Mouse (Mus musculus): ENCODE measurements at regions not wholly inside any gene's neighbourhood (a gene's known extent, or its start where the extent isn't known, plus 50 kb on each side); places are given as distances from the start of the nearest gene placed in this dataset.
A peak's percentile ranks its signal among the peaks of the same experiment; 100 is the strongest.

DNA sequence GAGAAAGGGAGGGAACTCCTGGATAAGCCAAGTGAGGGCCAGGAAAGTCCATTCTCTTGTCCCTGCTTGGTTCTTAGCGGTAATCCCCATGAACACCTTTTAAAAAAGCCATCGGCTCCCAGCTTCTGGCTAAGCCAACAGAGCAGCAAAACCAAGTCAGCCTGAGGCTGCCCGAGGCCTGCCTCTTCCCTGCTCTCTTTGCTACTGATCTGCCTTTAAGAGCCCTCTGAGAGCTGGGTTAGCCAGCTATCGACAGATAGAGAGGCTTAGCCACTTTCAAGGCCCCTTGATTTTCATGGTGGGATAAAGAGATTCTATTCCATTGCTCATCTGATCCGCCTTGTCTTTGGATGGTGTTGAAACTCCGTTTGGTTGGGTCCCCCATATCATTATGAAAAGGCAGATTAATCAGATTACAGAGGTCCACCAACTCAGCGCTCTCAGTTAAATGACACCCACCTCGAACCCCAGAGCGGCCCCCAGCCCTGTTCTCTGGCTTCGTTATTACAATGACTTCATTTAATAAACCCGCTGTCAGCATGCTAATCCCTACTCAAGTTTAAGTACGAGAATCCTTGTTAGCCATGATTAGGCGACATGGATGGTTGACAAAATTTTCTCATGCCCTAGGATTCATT, 66.1 kb downstream of the Slc4a3 start:
- Histone ChIP-seq H3K27ac (ENCODE audit: low read depth) (no peak overlapping the region), H3K27me3 (ENCODE audit: insufficient read depth, low read length) (no peaks in the 10 kb centered on the region), H3K36me3 (replicated peaks; ENCODE audit: insufficient read depth, low read length) (no peaks in the 10 kb centered on the region), H3K4me1 (ENCODE audit: insufficient read depth) (no peaks in the 10 kb centered on the region), H3K9me3 (ENCODE audit: low read length) (no peaks in the 10 kb centered on the region), H3K9ac (replicated peaks) (no peak overlapping the region), H3K4me2 (ENCODE audit: low read depth, low read length) (no peak overlapping the region), H3K4me3 (ENCODE audit: low read depth, low read length) (no peak overlapping the region)
- ATAC-seq (no peak), DNase-seq (no peak)
- TF ChIP-seq CTCF (IDR thresholded peaks at IDR 0.05; ENCODE audit: low read depth) (no peak), EP300 (IDR thresholded peaks at IDR 0.05; ENCODE audit: low read depth) (no peak)
- 76% methylated on average over 13 of the region's 13 CpGs for WGBS (ENCODE audit: insufficient replicate concordance)

DNA sequence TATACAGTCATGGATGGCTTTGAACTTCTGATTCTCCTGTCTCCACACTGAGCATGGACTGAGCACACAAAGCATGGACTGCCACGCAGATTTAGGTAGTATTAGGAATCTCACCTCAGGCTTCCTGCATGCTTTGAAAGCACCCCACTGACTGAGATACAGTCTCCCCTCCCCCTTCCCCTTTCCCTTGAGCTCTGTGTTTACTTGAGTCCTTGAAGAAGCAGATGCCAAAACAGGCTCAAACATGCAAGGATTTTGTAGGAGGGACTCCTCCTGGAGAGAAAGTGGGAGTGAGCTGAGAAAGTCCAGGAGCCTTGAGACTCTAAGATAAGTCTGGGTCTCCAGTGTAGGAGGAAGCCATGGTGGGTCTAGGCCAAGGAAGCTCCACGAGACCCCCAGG, 67.1 kb downstream of the Slc4a3 start:
- Histone ChIP-seq H3K36me3 (replicated peaks; ENCODE audit: insufficient read depth, low read length) (no peaks in the 10 kb centered on the region), H3K9me3 (ENCODE audit: low read length) (no peaks in the 10 kb centered on the region), H3K27ac (ENCODE audit: low read depth) (no peak overlapping the region), H3K27me3 (ENCODE audit: insufficient read depth, low read length) (no peaks in the 10 kb centered on the region), H3K4me3 (ENCODE audit: low read depth, low read length) (no peak overlapping the region), H3K9ac (replicated peaks) (no peak overlapping the region), H3K4me2 (ENCODE audit: low read depth, low read length) (no peak overlapping the region), H3K4me1 (ENCODE audit: insufficient read depth) (no peaks in the 10 kb centered on the region)
- no peak for ATAC-seq
- TF ChIP-seq CTCF (IDR thresholded peaks at IDR 0.05; ENCODE audit: low read depth) (no peak), EP300 (IDR thresholded peaks at IDR 0.05; ENCODE audit: low read depth) (no peak)
- WGBS (ENCODE audit: insufficient replicate concordance), result 46% methylated on average over 2 of the region's 2 CpGs
- no peak for DNase-seq

DNA sequence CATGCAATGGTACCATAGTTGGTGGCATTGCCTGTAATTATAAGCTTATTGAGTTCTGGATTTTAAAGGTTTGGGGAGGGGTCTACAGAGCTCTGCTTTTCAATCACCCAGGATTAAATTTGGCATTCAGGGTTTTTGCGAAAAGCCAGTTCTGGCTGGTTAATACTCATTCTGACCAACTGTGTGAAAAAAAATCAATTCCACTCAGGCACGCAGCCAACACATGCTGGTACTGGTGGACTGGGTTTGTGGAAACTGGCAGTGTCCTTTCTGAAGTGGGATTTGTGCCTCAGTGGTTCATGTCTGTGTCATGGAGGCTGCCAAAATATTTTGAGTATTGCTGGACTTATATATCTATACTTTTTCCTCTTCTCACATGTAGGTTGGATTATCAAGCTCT, 70.9 kb downstream of the Slc4a3 start:
- no peak overlapping the region for H3K27ac ChIP-seq (ENCODE audit: low read depth)
- TF ChIP-seq CTCF (IDR thresholded peaks at IDR 0.05; ENCODE audit: low read depth) (no peak), EP300 (IDR thresholded peaks at IDR 0.05; ENCODE audit: low read depth) (no peak)
- no peaks in the 10 kb centered on the region for H3K4me1 ChIP-seq (ENCODE audit: insufficient read depth)
- no peaks in the 10 kb centered on the region for H3K9me3 ChIP-seq (ENCODE audit: low read length)
- WGBS (ENCODE audit: insufficient replicate concordance), result 70% methylated on average over 2 of the region's 2 CpGs
- DNase-seq (peak; percentile 40), ATAC-seq (no peak)
- no peak overlapping the region for H3K4me2 ChIP-seq (ENCODE audit: low read depth, low read length)
- no peaks in the 10 kb centered on the region for H3K27me3 ChIP-seq (ENCODE audit: insufficient read depth, low read length)
- H3K9ac ChIP-seq (replicated peaks), result no peak overlapping the region
- no peak overlapping the region for H3K4me3 ChIP-seq (ENCODE audit: low read depth, low read length)
- no peaks in the 10 kb centered on the region for H3K36me3 ChIP-seq (replicated peaks; ENCODE audit: insufficient read depth, low read length)

DNA sequence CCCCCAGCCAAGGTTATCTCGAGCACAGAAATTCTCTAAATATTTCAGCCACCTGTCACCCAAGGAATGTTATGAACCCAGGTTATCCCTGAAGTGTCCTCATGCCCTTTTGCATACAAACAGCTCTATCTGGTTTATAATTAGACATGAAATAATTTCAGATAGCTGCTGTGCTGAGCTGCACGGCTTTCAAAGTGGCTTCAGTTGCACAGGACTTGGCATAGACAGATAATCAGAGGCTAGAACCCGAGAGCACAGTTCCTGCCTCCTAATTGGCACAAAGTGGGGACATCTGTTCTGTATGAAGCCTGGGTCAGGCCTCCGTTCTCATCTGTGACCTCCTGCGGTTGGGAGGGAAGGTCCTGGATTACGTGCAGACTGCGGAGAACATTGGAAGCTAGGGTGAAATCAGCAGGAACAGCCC, 72.3 kb downstream of the Slc4a3 start:
- no peaks in the 10 kb centered on the region for H3K27me3 ChIP-seq (ENCODE audit: insufficient read depth, low read length)
- WGBS (ENCODE audit: insufficient replicate concordance), result 56% methylated on average over 7 of the region's 7 CpGs
- TF ChIP-seq EP300 (IDR thresholded peaks at IDR 0.05; ENCODE audit: low read depth), result no peak
- no peak for TF ChIP-seq CTCF (IDR thresholded peaks at IDR 0.05; ENCODE audit: low read depth)
- no peak overlapping the region for H3K9ac ChIP-seq (replicated peaks)
- H3K4me2 ChIP-seq (ENCODE audit: low read depth, low read length), result no peak overlapping the region
- H3K27ac ChIP-seq (ENCODE audit: low read depth), result no peak overlapping the region
- H3K4me3 ChIP-seq (ENCODE audit: low read depth, low read length), result no peak overlapping the region
- ATAC-seq, result no peak
- no peaks in the 10 kb centered on the region for H3K36me3 ChIP-seq (replicated peaks; ENCODE audit: insufficient read depth, low read length)
- H3K9me3 ChIP-seq (ENCODE audit: low read length), result no peaks in the 10 kb centered on the region
- DNase-seq, result no peak
- no peaks in the 10 kb centered on the region for H3K4me1 ChIP-seq (ENCODE audit: insufficient read depth)

DNA sequence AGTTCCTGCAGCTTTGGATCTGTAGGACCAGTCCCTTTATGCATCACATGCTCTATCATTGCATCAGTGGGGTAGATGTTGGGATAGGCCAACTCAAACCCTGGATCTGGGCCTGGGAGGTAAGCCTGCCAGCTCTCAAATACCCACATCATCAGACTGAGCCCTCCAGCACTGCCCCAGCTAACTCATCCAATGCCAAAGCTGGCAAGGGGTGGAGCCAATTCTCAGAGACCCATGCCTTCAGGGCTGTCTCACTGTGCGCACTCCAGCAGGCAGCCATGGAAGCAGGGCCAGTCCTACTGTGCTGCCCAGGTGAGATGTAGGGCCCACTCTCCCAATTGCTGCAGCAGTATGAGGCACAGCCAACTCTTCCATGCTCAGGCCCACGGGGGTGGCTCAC, 84.2 kb downstream of the Slc4a3 start:
- Histone ChIP-seq H3K27ac (ENCODE audit: low read depth) (no peak overlapping the region), H3K4me3 (ENCODE audit: low read depth, low read length) (no peak overlapping the region), H3K4me1 (ENCODE audit: insufficient read depth) (no peaks in the 10 kb centered on the region), H3K4me2 (ENCODE audit: low read depth, low read length) (no peak overlapping the region), H3K9me3 (ENCODE audit: low read length) (no peaks in the 10 kb centered on the region), H3K36me3 (replicated peaks; ENCODE audit: insufficient read depth, low read length) (no peaks in the 10 kb centered on the region), H3K27me3 (ENCODE audit: insufficient read depth, low read length) (no peaks in the 10 kb centered on the region), H3K9ac (replicated peaks) (no peak overlapping the region)
- TF ChIP-seq CTCF (IDR thresholded peaks at IDR 0.05; ENCODE audit: low read depth) (no peak), EP300 (IDR thresholded peaks at IDR 0.05; ENCODE audit: low read depth) (no peak)
- WGBS (ENCODE audit: insufficient replicate concordance), result 85% methylated on average over 2 of the region's 2 CpGs
- ATAC-seq, result no peak
- no peak for DNase-seq

DNA sequence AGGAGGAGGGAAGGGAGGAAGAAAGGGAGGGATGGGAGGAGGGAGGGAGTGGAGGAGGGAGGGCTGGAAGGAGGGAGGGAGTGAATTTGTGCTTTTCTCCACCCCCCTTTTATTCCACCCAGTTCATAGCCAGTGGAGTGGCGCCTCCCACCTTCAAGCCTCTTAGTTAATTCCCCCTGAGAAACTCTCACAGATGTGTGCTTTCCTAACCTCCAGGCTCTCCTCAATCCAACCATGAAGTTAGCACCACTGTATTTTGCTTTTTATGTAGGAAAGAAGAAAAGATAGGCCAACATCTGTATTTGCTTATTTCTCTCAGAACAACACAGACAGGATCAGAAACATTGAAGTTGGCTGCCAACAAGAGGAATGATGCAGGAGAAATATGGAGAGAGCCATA, 85.7 kb downstream of the Slc4a3 start:
- Histone ChIP-seq H3K9me3 (ENCODE audit: low read length) (no peaks in the 10 kb centered on the region), H3K4me2 (ENCODE audit: low read depth, low read length) (no peak overlapping the region), H3K9ac (replicated peaks) (no peak overlapping the region), H3K4me3 (ENCODE audit: low read depth, low read length) (no peak overlapping the region), H3K27me3 (ENCODE audit: insufficient read depth, low read length) (no peaks in the 10 kb centered on the region), H3K4me1 (ENCODE audit: insufficient read depth) (no peaks in the 10 kb centered on the region), H3K36me3 (replicated peaks; ENCODE audit: insufficient read depth, low read length) (no peaks in the 10 kb centered on the region), H3K27ac (ENCODE audit: low read depth) (no peak overlapping the region)
- 68% methylated on average over 1 of the region's 1 CpGs for WGBS (ENCODE audit: insufficient replicate concordance)
- ATAC-seq (no peak), DNase-seq (no peak)
- TF ChIP-seq CTCF (IDR thresholded peaks at IDR 0.05; ENCODE audit: low read depth) (no peak), EP300 (IDR thresholded peaks at IDR 0.05; ENCODE audit: low read depth) (no peak)

DNA sequence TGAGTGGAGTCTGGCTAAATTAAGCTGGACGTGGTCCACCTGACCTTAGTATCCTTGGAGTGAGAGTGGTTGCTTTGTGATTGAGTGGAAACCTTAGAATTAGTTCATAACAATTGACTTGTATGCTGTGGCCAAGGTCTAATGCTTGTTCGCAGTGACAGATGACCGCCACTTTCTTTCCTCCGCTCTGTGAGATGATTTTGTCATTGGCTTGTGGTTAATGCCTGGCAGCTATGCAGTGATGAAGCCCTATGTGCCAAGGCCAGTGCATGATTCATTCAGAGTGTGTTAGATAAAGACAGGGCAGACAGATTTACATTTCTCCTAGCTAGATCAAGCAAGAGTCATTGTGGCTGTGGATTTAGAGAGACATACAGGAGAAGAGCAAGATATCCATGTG, 89.5 kb downstream of the Slc4a3 start:
- 84% methylated on average over 4 of the region's 4 CpGs for WGBS (ENCODE audit: insufficient replicate concordance)
- DNase-seq (no peak), ATAC-seq (no peak)
- H3K27me3 ChIP-seq (ENCODE audit: insufficient read depth, low read length), result no peaks in the 10 kb centered on the region
- H3K4me2 ChIP-seq (ENCODE audit: low read depth, low read length), result no peak overlapping the region
- no peak overlapping the region for H3K9ac ChIP-seq (replicated peaks)
- no peak overlapping the region for H3K4me3 ChIP-seq (ENCODE audit: low read depth, low read length)
- H3K4me1 ChIP-seq (ENCODE audit: insufficient read depth), result no peaks in the 10 kb centered on the region
- H3K9me3 ChIP-seq (ENCODE audit: low read length), result no peaks in the 10 kb centered on the region
- H3K36me3 ChIP-seq (replicated peaks; ENCODE audit: insufficient read depth, low read length), result no peaks in the 10 kb centered on the region
- no peak for TF ChIP-seq EP300 (IDR thresholded peaks at IDR 0.05; ENCODE audit: low read depth)
- no peak for TF ChIP-seq CTCF (IDR thresholded peaks at IDR 0.05; ENCODE audit: low read depth)
- no peak overlapping the region for H3K27ac ChIP-seq (ENCODE audit: low read depth)

All from liver, postnatal 0 days (tissue).